In the genomic region with DNA sequence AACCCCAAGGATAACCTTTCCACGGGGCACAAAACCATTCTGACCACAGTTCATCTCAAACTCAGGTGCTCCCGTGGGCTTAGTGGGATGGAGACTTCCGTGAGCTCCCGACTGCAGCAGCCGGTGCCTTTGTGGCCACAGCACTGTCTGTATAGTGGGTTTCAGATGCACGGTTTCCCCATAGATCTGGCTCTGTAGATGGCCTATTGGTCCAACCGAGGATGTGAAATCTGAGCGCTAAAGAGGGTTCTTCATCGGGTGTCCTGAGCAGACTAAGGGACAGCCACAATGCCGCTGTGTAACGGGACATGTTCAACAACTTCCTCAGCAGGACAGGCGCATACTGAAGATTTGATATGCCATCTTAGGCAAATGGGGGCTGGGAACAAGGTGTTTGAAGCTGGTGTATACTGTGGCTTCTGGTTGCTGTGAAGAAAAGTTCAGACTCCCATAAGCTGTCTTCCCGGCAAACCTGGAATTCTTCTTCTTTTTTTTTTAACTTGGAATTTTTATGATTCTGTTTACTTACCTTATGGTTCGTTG, we compare ENCODE assay signal across 8 mouse cellular contexts. TPM values are rescaled to one million over a fixed set of nuclear protein-coding genes. Genes with fewer than 3 reads are reported as not detected.
A peak's percentile ranks its signal among the peaks of the same experiment; 100 is the strongest.
DNase-seq lines count a peak whose midpoint lies in the region; ATAC-seq and TF ChIP-seq lines count a peak whose summit lies in the region.

No protein-coding gene starts in this region.

- peak overlapping the region; percentile 86 for H3K27ac ChIP-seq in forebrain, postnatal 0 days (ENCODE audit: low read depth, low read length)
- H3K27ac ChIP-seq in midbrain, embryonic 10.5 days (replicated peaks), result peak overlapping the region; percentile 86

- DNase-seq in heart, adult 11 months, result peak; percentile 87
- no peak for DNase-seq in heart, adult 18-20 months
- no peak for DNase-seq in forebrain, postnatal 0 days
- DNase-seq in midbrain, embryonic 10.5 days (ENCODE audit: low spot score), result no peak
- no peak for DNase-seq in adipocyte (ENCODE audit: low spot score)
- no peak for DNase-seq in left cerebral cortex, adult 9 months (ENCODE audit: low spot score in 2 of 2)
- DNase-seq in urinary bladder, adult 18-20 months (ENCODE audit: low spot score in 2 of 2), result no peak

- no peaks in the 10 kb centered on the region for H3K9me3 ChIP-seq in E14TG2a.4 (ENCODE audit: low read length)
- H3K9me3 ChIP-seq in forebrain, postnatal 0 days (ENCODE audit: low read length), result no peaks in the 10 kb centered on the region
- no peaks in the 10 kb centered on the region for H3K9me3 ChIP-seq in midbrain, embryonic 10.5 days (replicated peaks)

- no peak for ATAC-seq in forebrain, postnatal 0 days

- H3K4me2 ChIP-seq in forebrain, postnatal 0 days (ENCODE audit: low read depth), result peak overlapping the region; percentile 65

- TF ChIP-seq CTCF in E14TG2a.4 (conservative IDR thresholded peaks at IDR 0.05; ENCODE audit: low read length), result no peak
- no peak for TF ChIP-seq CTCF in forebrain, postnatal 0 days (IDR thresholded peaks at IDR 0.05; ENCODE audit: low read depth)

- no peaks in the 10 kb centered on the region for H3K36me3 ChIP-seq in E14TG2a.4 (ENCODE audit: insufficient read depth, low read length)
- H3K36me3 ChIP-seq in forebrain, postnatal 0 days (ENCODE audit: insufficient read depth), result no peaks in the 10 kb centered on the region
- H3K36me3 ChIP-seq in midbrain, embryonic 10.5 days, result no peaks in the 10 kb centered on the region

- 33% methylated on average over 14 of the region's 14 CpGs for WGBS in forebrain, postnatal 0 days
- WGBS in midbrain, embryonic 10.5 days, result 50% methylated on average over 14 of the region's 14 CpGs

- H3K4me3 ChIP-seq in E14TG2a.4 (replicated peaks; ENCODE audit: low read length), result peak overlapping the region; percentile 79
- H3K4me3 ChIP-seq in forebrain, postnatal 0 days (ENCODE audit: low read depth, low read length), result peak overlapping the region; percentile 46
- peak overlapping the region; percentile 57 for H3K4me3 ChIP-seq in midbrain, embryonic 10.5 days

- peak overlapping the region; percentile 46 for H3K9ac ChIP-seq in forebrain, postnatal 0 days

- peaks cover 44% of the 10 kb centered on the region for H3K4me1 ChIP-seq in E14TG2a.4 (replicated peaks; ENCODE audit: low read depth, low read length)
- H3K4me1 ChIP-seq in forebrain, postnatal 0 days (ENCODE audit: insufficient read depth), result 0 out of 2 replicates have a peak, but pooled peaks cover 6% of the 10 kb centered on the region
- H3K4me1 ChIP-seq in midbrain, embryonic 10.5 days, result peaks cover 23% of the 10 kb centered on the region

- H3K27me3 ChIP-seq in E14TG2a.4 (ENCODE audit: insufficient read depth, low read length), result peaks cover 8% of the 10 kb centered on the region; the same call in 1 of the 2 replicates
- no peaks in the 10 kb centered on the region for H3K27me3 ChIP-seq in forebrain, postnatal 0 days (ENCODE audit: insufficient read depth, low read length)
- H3K27me3 ChIP-seq in midbrain, embryonic 10.5 days (ENCODE audit: low read depth, poor library complexity, severe bottlenecking), result no peaks in the 10 kb centered on the region

RNA-seq across cellular contexts. Expression of gene Zfp607b, which starts 0.8 kb away (rescaled TPM):
- under 1 TPM; 0.69 to 0.85 TPM for total RNA-seq in heart, adult 18-20 months (2021)
- total RNA-seq in forebrain, postnatal 0 days (2014; rRNA removed), result 8.5 and 10.6 TPM in 2 replicates
- polyA plus RNA-seq in forebrain, postnatal 0 days (2015; fragmentation: Nextera tagmentation; extraction: Ambion mirVana), result 5.7 and 6.5 TPM in 2 replicates
- 6.3 and 7.7 TPM in 2 replicates for polyA plus RNA-seq in midbrain, embryonic 10.5 days (2016; fragmentation: Nextera tagmentation; extraction: Ambion mirVana)

RNA-seq across cellular contexts. Expression of gene Map3k10, which starts 13.9 kb away (rescaled TPM):
- total RNA-seq in heart, adult 18-20 months (2021), result 10 to 100 TPM; 19.1 to 21.7 TPM
- 117 and 126 TPM in 2 replicates for total RNA-seq in forebrain, postnatal 0 days (2014; rRNA removed)
- polyA plus RNA-seq in forebrain, postnatal 0 days (2015; fragmentation: Nextera tagmentation; extraction: Ambion mirVana), result 20.8 and 22.5 TPM in 2 replicates
- polyA plus RNA-seq in midbrain, embryonic 10.5 days (2016; fragmentation: Nextera tagmentation; extraction: Ambion mirVana), result 7.5 and 10.1 TPM in 2 replicates

RNA-seq across cellular contexts. Expression of gene Ttc9b, which starts 34.6 kb away (rescaled TPM):
- not detected for total RNA-seq in heart, adult 18-20 months (2021)
- total RNA-seq in forebrain, postnatal 0 days (2014; rRNA removed), result 95.8 and 111 TPM in 2 replicates
- polyA plus RNA-seq in forebrain, postnatal 0 days (2015; fragmentation: Nextera tagmentation; extraction: Ambion mirVana), result 116 and 118 TPM in 2 replicates
- polyA plus RNA-seq in midbrain, embryonic 10.5 days (2016; fragmentation: Nextera tagmentation; extraction: Ambion mirVana), result 2.6 and 5.5 TPM in 2 replicates

RNA-seq across cellular contexts. Expression of gene Zfp60, which starts 42.9 kb away (rescaled TPM):
- 1 to 10 TPM; 9.0 to 9.1 TPM for total RNA-seq in heart, adult 18-20 months (2021)
- 41.3 and 46.0 TPM in 2 replicates for total RNA-seq in forebrain, postnatal 0 days (2014; rRNA removed)
- polyA plus RNA-seq in forebrain, postnatal 0 days (2015; fragmentation: Nextera tagmentation; extraction: Ambion mirVana), result 24.3 and 44.3 TPM in 2 replicates
- 62.4 and 80.1 TPM in 2 replicates for polyA plus RNA-seq in midbrain, embryonic 10.5 days (2016; fragmentation: Nextera tagmentation; extraction: Ambion mirVana)

Comparison
In these comparisons a context has a peak if more than half of its experiments do, and no peak if none do; other contexts are left out.
1. RNA of gene Ttc9b, which starts 34.6 kb away (total RNA-seq): 95.8 to 111 TPM in forebrain, postnatal 0 days; not detected in heart, adult 18-20 months; every median in the first group is over 10 times any median in the second.
2. Peak in every context shown above with its lines, with median percentiles within 50 percentile points of each other: H3K4me3 ChIP-seq.